Mouse (Mus musculus) midbrain, postnatal 0 days (tissue): ENCODE measurements around the gene Olfr1164. TPM values are rescaled to one million over a fixed set of nuclear protein-coding genes. Genes with fewer than 3 reads are reported as not detected.

Experiments used
- ATAC-seq: fragments of 200-750 bp; cut with Nextera tagmentation; 2 replicates; pipeline ENCODE4 v1.8.0; 2017; ENCODE audit warnings: moderate number of reproducible peaks, mild to moderate bottlenecking, moderate TSS enrichment, moderate library complexity; ENCODE audit not compliant: low FRiP score
- DNase-seq: peaks from one replicate; pipeline ENCODE4 v3.0.0-alpha.2; 2015; ENCODE audit warnings: low spot score
- H3K27ac ChIP-seq: fragments of 300-500 bp; sonication (generic); 2 replicates; pipeline ENCODE4 v1.5.1; 2014; ENCODE audit warnings: low read depth, mild to moderate bottlenecking, low read length, mixed read lengths
- H3K27me3 ChIP-seq: fragments of 300-500 bp; sonication (generic); 2 replicates; pipeline ENCODE4 v1.6.1; 2014; ENCODE audit warnings: low read length, control low read depth, mixed read lengths; ENCODE audit not compliant: insufficient read depth
- H3K36me3 ChIP-seq: fragments of 300-500 bp; sonication (generic); 2 replicates; pipeline ENCODE4 v1.6.1; 2014; ENCODE audit warnings: low read length, control low read depth, mixed read lengths; ENCODE audit not compliant: insufficient read depth
- H3K4me1 ChIP-seq: fragments of 300-500 bp; sonication (generic); 2 replicates; pipeline ENCODE4 v1.6.1; 2014; ENCODE audit warnings: mild to moderate bottlenecking, control low read depth, antibody characterized with exemption, low read length, mixed read lengths; ENCODE audit not compliant: insufficient read depth
- H3K4me2 ChIP-seq: fragments of 300-500 bp; sonication (generic); 2 replicates; pipeline ENCODE4 v1.6.1; 2014; ENCODE audit warnings: low read depth, mild to moderate bottlenecking, low read length, mixed read lengths; ENCODE audit not compliant: poor library complexity, severe bottlenecking
- H3K4me3 ChIP-seq: fragments of 300-500 bp; sonication (generic); 2 replicates; pipeline ENCODE4 v1.5.1; 2014; ENCODE audit warnings: low read depth, mild to moderate bottlenecking, low read length, moderate library complexity
- H3K9ac ChIP-seq: fragments of 300-500 bp; sonication (generic); replicated peaks from 2 replicates; pipeline ENCODE4 v1.6.1; 2014; ENCODE audit warnings: mild to moderate bottlenecking, low read length, moderate library complexity, mixed read lengths; ENCODE audit not compliant: poor library complexity, severe bottlenecking
- H3K9me3 ChIP-seq: fragments of 300-500 bp; sonication (generic); 2 replicates; pipeline ENCODE4 v1.6.1; 2016; ENCODE audit warnings: low read length, control low read depth
- CTCF ChIP-seq: IDR thresholded peaks from 2 replicates; pipeline ENCODE4 v1.5.1; 2016; ENCODE audit warnings: antibody characterized with exemption, mild to moderate bottlenecking
- WGBS: fragments of 180-500 bp; shearing (Covaris S2); extraction: QIAGEN DNeasy Blood & Tissue Kit; methylation state at CpG from one replicate; pipeline ENCODE4 v1.1.7; 2014; 5-methylcytosine and 5-hydroxymethylcytosine counted together
- polyA plus RNA-seq: library from polyadenylated mRNA; unstranded; fragments of >200 nt; fragmentation: Nextera tagmentation; extraction: Ambion mirVana; gene quantifications from 2 replicates; pipeline ENCODE4 v1.2.1, GENCODE M21; 2015
- total RNA-seq: library from RNA; depleted of rRNA; stranded (reverse); fragments of >200 nt; gene quantifications from 2 replicates; pipeline ENCODE4 v1.2.3, GENCODE M21; 2014; rRNA removed

The Olfr1164 gene
- total RNA-seq (not detected in 2 replicates), polyA plus RNA-seq (not detected in 2 replicates)

DNA sequence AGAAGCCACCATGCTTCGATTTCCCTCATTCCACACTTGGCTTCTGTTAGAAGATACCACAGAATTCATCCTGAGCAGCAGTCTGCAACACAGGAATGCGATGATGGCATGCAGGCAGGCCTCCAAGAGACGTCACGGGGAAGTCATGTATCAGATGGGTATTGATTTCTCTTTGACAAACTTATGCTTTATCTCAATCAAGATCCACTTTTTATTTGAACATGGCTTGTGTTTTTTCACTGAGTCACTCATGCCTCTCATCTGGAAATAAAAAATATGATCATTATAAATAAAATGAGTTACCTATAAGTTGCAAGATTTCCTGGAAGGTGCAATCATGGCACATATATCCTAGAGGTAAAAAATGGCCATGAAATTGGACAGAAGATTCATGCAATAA lies at the start of gene Olfr1164:
Olfr1164 (minus strand) TSS at position 101 of the 400 bp plus-strand sequence.
- no peak for DNase-seq
- ATAC-seq: no peak
- Histone ChIP-seq H3K27ac (no peak within 1 kb of the TSS), H3K4me2 (no peak within 1 kb of the TSS), H3K4me1 (no peaks in the 10 kb centered on the region), H3K4me3 (no peak within 1 kb of the TSS), H3K9ac (no peak within 1 kb of the TSS), H3K27me3 (no peaks in the 10 kb centered on the region), H3K9me3 (no peaks in the 10 kb centered on the region), H3K36me3 (no peaks in the 10 kb centered on the region)
- TF ChIP-seq CTCF: no peak
- WGBS: 78% methylated on average over 4 of the region's 4 CpGs

DNA sequence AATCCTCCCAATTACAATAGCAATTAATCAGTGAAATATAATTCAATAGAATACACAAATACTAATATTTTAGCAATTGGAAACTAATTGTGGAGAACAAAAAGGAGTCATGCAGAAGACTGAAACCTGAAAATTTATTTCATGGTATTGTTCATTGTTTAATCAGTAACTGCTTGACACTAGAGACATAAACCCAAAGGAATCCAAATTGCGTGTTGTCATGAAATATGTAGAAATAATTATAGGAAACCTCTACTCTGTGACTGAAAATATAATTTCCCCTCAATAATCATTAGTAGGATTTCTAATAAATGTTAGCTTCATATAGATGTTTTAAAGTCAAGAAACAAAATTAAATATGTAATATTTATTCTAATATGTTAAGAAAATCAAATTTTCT lies 34.4 kb upstream of the Olfr1164 start, which contains the start of gene Olfr1166:
Olfr1166 (minus strand) TSS at position 101 of the 400 bp plus-strand sequence.
- WGBS: 94% methylated on average over 1 of the region's 1 CpGs
- no peak for TF ChIP-seq CTCF
- DNase-seq (no peak), ATAC-seq (no peak)
- no peaks in the 10 kb centered on the region for H3K4me1 ChIP-seq
- H3K9ac ChIP-seq: no peak within 1 kb of the TSS
- no peaks in the 10 kb centered on the region for H3K9me3 ChIP-seq
- no peak within 1 kb of the TSS for H3K4me3 ChIP-seq
- H3K36me3 ChIP-seq: no peaks in the 10 kb centered on the region
- no peaks in the 10 kb centered on the region for H3K27me3 ChIP-seq
- no peak within 1 kb of the TSS for H3K4me2 ChIP-seq
- H3K27ac ChIP-seq: no peak within 1 kb of the TSS

DNA sequence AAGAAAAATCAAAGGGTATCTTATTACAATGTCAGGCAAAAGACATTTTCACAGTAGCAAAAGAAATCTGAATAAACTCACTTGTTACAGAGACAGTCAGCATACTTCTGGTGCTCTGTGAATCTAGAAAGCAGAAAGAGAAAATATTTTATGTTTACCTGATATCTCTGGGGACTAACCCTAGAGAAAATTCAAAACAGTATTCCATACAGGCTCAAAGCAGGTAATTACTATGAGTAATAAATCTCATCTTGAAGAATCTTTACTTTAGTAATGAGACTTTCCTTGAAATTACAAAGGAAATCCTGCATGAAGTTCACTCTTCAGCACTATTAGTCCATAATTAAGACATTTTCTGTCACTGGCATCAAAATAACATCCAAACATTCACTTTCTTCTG lies 22.0 kb downstream of the Olfr1164 start, which contains the start of gene Olfr1163:
Olfr1163 (minus strand) TSS at position 101 of the 400 bp plus-strand sequence.
- H3K4me3 ChIP-seq: no peak within 1 kb of the TSS
- no peaks in the 10 kb centered on the region for H3K4me1 ChIP-seq
- no peak within 1 kb of the TSS for H3K27ac ChIP-seq
- no peaks in the 10 kb centered on the region for H3K27me3 ChIP-seq
- no peaks in the 10 kb centered on the region for H3K9me3 ChIP-seq
- H3K4me2 ChIP-seq: no peak within 1 kb of the TSS
- DNase-seq (no peak), ATAC-seq (no peak)
- no peak within 1 kb of the TSS for H3K9ac ChIP-seq
- TF ChIP-seq CTCF: no peak
- no peaks in the 10 kb centered on the region for H3K36me3 ChIP-seq

DNA sequence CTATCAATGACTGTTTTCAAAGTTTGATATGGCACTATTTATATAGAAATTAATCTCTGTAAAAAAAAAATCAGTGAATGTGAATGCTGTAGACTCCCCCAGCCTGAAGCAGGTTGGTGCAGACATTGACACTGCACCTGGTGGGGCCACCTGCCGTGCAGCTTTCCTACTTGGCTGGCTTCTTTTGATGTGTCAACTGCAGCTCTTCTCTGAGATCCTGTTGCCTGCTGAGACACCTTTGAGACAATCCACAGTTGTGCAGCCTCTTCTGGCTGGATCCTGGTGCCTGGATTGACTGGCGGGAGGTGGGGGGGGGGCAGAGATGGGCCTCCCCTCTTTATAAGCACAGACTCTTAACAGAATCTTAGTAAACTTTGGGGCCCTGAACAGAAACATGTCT lies 30.2 kb downstream of the Olfr1164 start:
- WGBS: 68% methylated on average over 2 of the region's 2 CpGs
- TF ChIP-seq CTCF: no peak
- no peaks in the 10 kb centered on the region for H3K27me3 ChIP-seq
- no peak for DNase-seq
- H3K9me3 ChIP-seq: no peaks in the 10 kb centered on the region
- no peak overlapping the region for H3K4me2 ChIP-seq
- no peak for ATAC-seq
- no peaks in the 10 kb centered on the region for H3K36me3 ChIP-seq
- H3K4me3 ChIP-seq: no peak overlapping the region
- H3K27ac ChIP-seq: no peak overlapping the region
- H3K9ac ChIP-seq: no peak overlapping the region
- H3K4me1 ChIP-seq: no peaks in the 10 kb centered on the region

DNA sequence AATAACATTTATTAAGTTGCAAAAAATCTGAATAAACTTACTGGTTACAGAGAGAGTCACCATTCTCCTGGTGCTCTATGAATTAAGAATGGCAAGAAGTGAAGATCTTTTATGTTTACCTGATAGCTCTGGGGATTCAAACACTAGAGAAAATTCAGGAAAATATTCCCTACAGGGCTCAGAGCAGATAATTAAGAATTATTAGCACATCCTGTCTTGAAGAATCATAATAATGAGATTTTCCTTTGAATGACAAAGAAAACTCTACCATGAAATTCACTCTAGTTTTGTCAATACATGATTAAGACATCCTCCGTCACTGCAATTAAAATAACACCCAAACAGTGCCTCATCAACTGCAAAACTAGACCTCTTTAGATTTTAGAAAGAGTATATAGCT lies 42.7 kb downstream of the Olfr1164 start, which contains the start of gene Olfr1162:
Olfr1162 (minus strand) TSS at position 101 of the 400 bp plus-strand sequence.
- Histone ChIP-seq H3K27me3 (no peaks in the 10 kb centered on the region), H3K4me2 (no peak within 1 kb of the TSS), H3K4me1 (no peaks in the 10 kb centered on the region), H3K4me3 (no peak within 1 kb of the TSS), H3K9ac (no peak within 1 kb of the TSS), H3K9me3 (no peaks in the 10 kb centered on the region), H3K27ac (no peak within 1 kb of the TSS), H3K36me3 (no peaks in the 10 kb centered on the region)
- DNase-seq (no peak), ATAC-seq (no peak)
- WGBS: 65% methylated on average over 1 of the region's 1 CpGs
- TF ChIP-seq CTCF: no peak

Other genes starting within 250 kb of the Olfr1164 start
- gene Olfr1150-ps1, start 250.0 kb downstream of the Olfr1164 start, total RNA-seq: not detected in 2 replicates
- gene Olfr1150-ps1, start 250.0 kb downstream of the Olfr1164 start, polyA plus RNA-seq: not detected in 2 replicates
- not detected in 2 replicates for gene Olfr1151, start 238.1 kb downstream of the Olfr1164 start, total RNA-seq
- gene Olfr1151, start 238.1 kb downstream of the Olfr1164 start, polyA plus RNA-seq: not detected in 2 replicates
- gene Olfr1152, start 227.5 kb downstream of the Olfr1164 start, total RNA-seq: under 0.01 TPM in 1 of 2 replicates, not detected in the other
- not detected in 2 replicates for gene Olfr1152, start 227.5 kb downstream of the Olfr1164 start, polyA plus RNA-seq
- gene Olfr1153, start 199.0 kb downstream of the Olfr1164 start, total RNA-seq: not detected in 2 replicates
- gene Olfr1153, start 199.0 kb downstream of the Olfr1164 start, polyA plus RNA-seq: not detected in 2 replicates
- not detected in 2 replicates for gene Olfr1154, start 188.8 kb downstream of the Olfr1164 start, total RNA-seq
- not detected in 2 replicates for gene Olfr1154, start 188.8 kb downstream of the Olfr1164 start, polyA plus RNA-seq
- not detected in 2 replicates for gene Olfr1155, start 148.8 kb downstream of the Olfr1164 start, total RNA-seq
- gene Olfr1155, start 148.8 kb downstream of the Olfr1164 start, polyA plus RNA-seq: not detected in 2 replicates
- gene Olfr1156, start 140.9 kb downstream of the Olfr1164 start, total RNA-seq: not detected in 2 replicates
- gene Olfr1156, start 140.9 kb downstream of the Olfr1164 start, polyA plus RNA-seq: not detected in 2 replicates
- not detected in 2 replicates for gene Olfr1157, start 125.7 kb downstream of the Olfr1164 start, total RNA-seq
- gene Olfr1157, start 125.7 kb downstream of the Olfr1164 start, polyA plus RNA-seq: not detected in 2 replicates
- gene Olfr74, start 119.3 kb downstream of the Olfr1164 start, total RNA-seq: not detected in 2 replicates
- not detected in 2 replicates for gene Olfr74, start 119.3 kb downstream of the Olfr1164 start, polyA plus RNA-seq
- gene Olfr1158, start 103.9 kb downstream of the Olfr1164 start, total RNA-seq: not detected in 2 replicates
- gene Olfr1158, start 103.9 kb downstream of the Olfr1164 start, polyA plus RNA-seq: not detected in 2 replicates
- not detected in 2 replicates for gene Olfr1160, start 85.7 kb downstream of the Olfr1164 start, total RNA-seq
- not detected in 2 replicates for gene Olfr1160, start 85.7 kb downstream of the Olfr1164 start, polyA plus RNA-seq
- not detected in 2 replicates for gene Olfr1161, start 71.2 kb downstream of the Olfr1164 start, total RNA-seq
- gene Olfr1161, start 71.2 kb downstream of the Olfr1164 start, polyA plus RNA-seq: not detected in 2 replicates
- gene Olfr73, start 56.3 kb downstream of the Olfr1164 start, total RNA-seq: not detected in 2 replicates
- gene Olfr73, start 56.3 kb downstream of the Olfr1164 start, polyA plus RNA-seq: not detected in 2 replicates
- gene Olfr1162, start 42.8 kb downstream of the Olfr1164 start, total RNA-seq: not detected in 2 replicates
- not detected in 2 replicates for gene Olfr1162, start 42.8 kb downstream of the Olfr1164 start, polyA plus RNA-seq
- gene Olfr1163, start 22.1 kb downstream of the Olfr1164 start, total RNA-seq: not detected in 2 replicates
- gene Olfr1163, start 22.1 kb downstream of the Olfr1164 start, polyA plus RNA-seq: not detected in 2 replicates
- gene Olfr1166, start 34.3 kb upstream of the Olfr1164 start, total RNA-seq: not detected in 2 replicates
- gene Olfr1166, start 34.3 kb upstream of the Olfr1164 start, polyA plus RNA-seq: not detected in 2 replicates
- not detected in 2 replicates for gene Olfr1167, start 61.2 kb upstream of the Olfr1164 start, total RNA-seq
- gene Olfr1167, start 61.2 kb upstream of the Olfr1164 start, polyA plus RNA-seq: not detected in 2 replicates
- not detected in 2 replicates for gene Olfr1168, start 87.9 kb upstream of the Olfr1164 start, total RNA-seq
- not detected in 2 replicates for gene Olfr1168, start 87.9 kb upstream of the Olfr1164 start, polyA plus RNA-seq
- gene Olfr1170, start 134.4 kb upstream of the Olfr1164 start, total RNA-seq: not detected in 2 replicates
- gene Olfr1170, start 134.4 kb upstream of the Olfr1164 start, polyA plus RNA-seq: not detected in 2 replicates
- gene Olfr1173, start 185.9 kb upstream of the Olfr1164 start, total RNA-seq: not detected in 2 replicates
- gene Olfr1173, start 185.9 kb upstream of the Olfr1164 start, polyA plus RNA-seq: not detected in 2 replicates
- not detected in 2 replicates for gene Olfr1174-ps, start 221.2 kb upstream of the Olfr1164 start, total RNA-seq
- not detected in 2 replicates for gene Olfr1174-ps, start 221.2 kb upstream of the Olfr1164 start, polyA plus RNA-seq
- not detected in 2 replicates for gene Olfr1175-ps, start 233.2 kb upstream of the Olfr1164 start, total RNA-seq
- gene Olfr1175-ps, start 233.2 kb upstream of the Olfr1164 start, polyA plus RNA-seq: not detected in 2 replicates
- not detected in 2 replicates for gene Olfr1176, start 242.8 kb upstream of the Olfr1164 start, total RNA-seq
- not detected in 2 replicates for gene Olfr1176, start 242.8 kb upstream of the Olfr1164 start, polyA plus RNA-seq